Mouse (Mus musculus): ENCODE measurements around the gene Ddx6.

- no peak for TF ChIP-seq POLR2A (IDR thresholded peaks at IDR 0.05; ENCODE audit: borderline replicate concordance, insufficient read depth, low read length)
- TF ChIP-seq CTCF (IDR thresholded peaks at IDR 0.05; ENCODE audit: borderline replicate concordance, insufficient read depth, low read depth, low read length) = no peak
Measured at GRCm38 (mm10) chr9:44603454-44604289, 1.0 kb upstream of the Ddx6 start.

All from cerebellum, adult 2 months (tissue).